Mouse (Mus musculus) gastrocnemius, postnatal 36 days (tissue): ENCODE results near the gene Cend1. TPM values are rescaled to one million over a fixed set of nuclear protein-coding genes. Genes with fewer than 3 reads are reported as not detected.
A peak's percentile ranks its signal among the peaks of the same experiment; 100 is the strongest.
"Not testable (repeated sequence)": the region's sequence is repeated elsewhere in the genome, so short reads cannot be mapped to it uniquely, and the experiment has no call there.

Experiments used
- DNase-seq, 2 experiments: peaks; one replicate each; pipeline ENCODE4 v3.0.0; 2022
- intact Hi-C: fragments of 180-260 bp; cut with DNase I; formaldehyde crosslinking; loops from one replicate; pipeline ENCODE4 v1.15.1; 2025
- total RNA-seq, 2 experiments: library from RNA; stranded (reverse); gene quantifications; 2 replicates each; pipeline ENCODE4 v1.2.3; 2021

Gene Cend1
- total RNA-seq, 2 experiments from 2014 or later = 0.20 to 0.39 TPM

DNA sequence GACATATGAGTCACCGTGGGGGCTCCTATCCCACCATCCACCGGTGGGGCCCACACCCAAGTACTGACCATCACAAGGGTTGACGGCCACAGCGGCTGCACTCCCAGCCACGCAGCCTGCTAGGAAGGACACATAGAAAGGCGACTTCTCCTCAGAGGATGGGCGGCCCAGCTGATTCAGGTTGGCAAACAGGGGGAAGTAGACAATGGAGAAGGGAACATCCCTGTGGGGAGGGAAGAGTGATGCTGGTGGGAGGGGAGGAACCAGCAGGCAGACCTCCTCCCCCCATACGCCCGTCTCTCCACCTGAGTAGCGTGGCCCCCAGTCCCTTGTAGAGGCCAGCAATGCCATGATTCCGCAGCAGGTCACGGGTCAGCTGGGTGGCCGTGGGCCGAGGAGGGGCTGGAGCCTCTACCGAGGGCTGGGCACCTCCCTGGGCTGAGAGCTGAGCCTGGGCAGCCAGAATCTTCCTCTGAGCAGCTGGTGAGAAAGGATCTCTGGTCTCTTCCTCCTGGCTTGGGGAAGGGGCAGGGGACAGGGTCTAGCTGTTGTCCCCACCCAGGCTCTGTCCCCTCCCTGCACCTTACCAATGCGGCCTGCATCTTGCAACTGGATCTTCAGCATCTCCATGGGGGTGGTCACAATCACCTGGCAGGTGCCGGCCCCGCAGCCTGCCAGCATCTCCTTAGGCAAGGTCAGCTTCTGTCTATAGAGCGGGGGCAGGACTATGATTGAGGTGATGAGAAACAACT lies 2.3 kb upstream of the Cend1 start:
- DNase-seq = no peak

GRCm38 (mm10) chr7:141430585-141431240 lies 1.4 kb upstream of the Cend1 start:
- intact Hi-C loops = no loop called here

More for the DNA sequence above, 2.3 kb upstream of the Cend1 start:
- intact Hi-C loops = no loop called here

DNA sequence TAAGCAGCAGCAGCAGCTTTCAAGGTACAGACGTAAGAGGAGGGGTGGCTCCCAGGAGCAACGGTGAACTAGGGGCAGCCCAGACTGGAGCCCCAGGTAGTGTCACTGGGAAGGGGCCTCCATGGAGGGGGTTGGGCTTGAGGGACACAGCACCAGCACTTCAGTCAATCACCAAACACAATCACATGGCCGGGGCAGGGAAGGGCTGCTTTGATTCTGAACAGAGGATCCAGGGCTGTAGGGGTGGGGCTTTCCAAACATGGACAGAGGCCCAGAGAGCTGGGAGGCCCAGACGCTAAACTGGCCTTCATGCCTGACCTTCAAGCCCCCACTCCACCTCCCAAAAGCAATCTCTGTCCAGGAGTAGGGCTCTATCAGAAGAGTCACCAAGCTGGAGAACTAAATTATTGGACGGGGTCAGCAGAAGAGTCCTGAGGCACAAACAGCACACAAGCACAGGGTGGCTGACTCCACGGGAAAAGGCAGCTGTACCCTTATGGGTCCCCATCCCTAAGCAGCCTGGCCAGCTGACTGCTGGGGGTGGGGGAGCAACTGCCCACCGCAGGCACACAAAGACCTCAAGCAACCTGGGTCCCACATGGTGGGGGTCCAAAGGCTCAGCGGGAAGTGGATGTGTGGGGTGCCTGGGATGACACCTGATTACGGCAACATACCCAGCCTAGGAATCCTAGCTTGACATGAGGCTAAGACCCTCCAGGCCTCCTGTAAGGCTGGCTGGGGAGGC lies 721 bp upstream of the Cend1 start:
- intact Hi-C loops = no loop called here
- no peak for DNase-seq

More at GRCm38 (mm10) chr7:141430585-141431240, 1.4 kb upstream of the Cend1 start:
- DNase-seq = no peak

DNA sequence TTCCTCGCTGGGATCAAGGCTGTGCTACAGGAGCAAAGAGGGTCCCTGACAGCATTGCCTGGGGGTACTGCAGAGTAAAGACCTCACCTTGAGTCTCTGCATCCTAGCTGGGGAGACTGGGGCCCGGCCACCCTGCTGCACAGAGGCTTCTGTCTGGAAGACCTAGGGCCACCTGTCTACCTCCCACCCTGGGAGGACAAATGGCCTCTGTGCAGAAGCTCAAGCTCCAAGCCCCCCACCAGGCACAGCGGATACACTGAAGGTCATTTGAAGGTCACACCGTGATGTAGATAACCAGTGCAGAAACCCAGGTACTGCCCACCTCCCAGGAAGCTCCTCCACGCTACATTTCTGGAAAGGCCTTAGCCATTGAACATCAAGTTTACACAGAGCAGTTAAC lies 590 bp downstream of the Cend1 start:
- DNase-seq = no peak
- intact Hi-C loops = no loop called here

- DNase-seq = no peak
- intact Hi-C loops = no loop called here
These were observed 2.2 kb downstream of the Cend1 start for GRCm38 (mm10) chr7:141426948-141427730.

GRCm38 (mm10) chr7:141423811-141424210 lies 5.5 kb downstream of the Cend1 start:
- no peak for DNase-seq
- intact Hi-C loops = no loop called here

GRCm38 (mm10) chr7:141420030-141420702 lies 9.1 kb downstream of the Cend1 start:
- no peak for DNase-seq
- intact Hi-C loops = no loop called here

DNA sequence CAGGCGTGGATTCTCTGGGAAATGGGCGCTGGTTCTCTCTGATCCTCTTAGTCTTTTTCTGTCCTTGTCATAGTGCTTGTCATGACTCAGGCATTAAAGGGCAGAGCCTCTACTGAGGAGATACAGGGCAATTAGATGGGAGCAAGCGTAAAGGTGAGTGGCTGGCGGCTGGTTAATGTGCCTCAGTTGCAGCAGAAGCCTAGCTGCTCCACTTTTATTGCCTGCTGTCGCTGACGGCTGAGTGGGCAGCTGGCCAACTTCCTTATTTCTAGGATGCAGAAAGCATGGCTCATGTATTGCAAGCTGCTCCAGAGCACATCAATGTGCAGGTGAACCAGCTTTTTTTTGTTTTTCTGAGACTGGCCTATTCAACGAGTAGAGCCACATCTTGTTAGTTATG lies 10.3 kb downstream of the Cend1 start:
- intact Hi-C loops = no loop called here
- peak in 1 of 2 experiments; percentile 7 for DNase-seq

- intact Hi-C loops = no loop called here
- no peak for DNase-seq
These were observed 11.3 kb downstream of the Cend1 start for GRCm38 (mm10) chr7:141417731-141418681.

- intact Hi-C loops = no loop called here
- no peak for DNase-seq
These were observed 13.0 kb downstream of the Cend1 start for GRCm38 (mm10) chr7:141416144-141416841.

DNA sequence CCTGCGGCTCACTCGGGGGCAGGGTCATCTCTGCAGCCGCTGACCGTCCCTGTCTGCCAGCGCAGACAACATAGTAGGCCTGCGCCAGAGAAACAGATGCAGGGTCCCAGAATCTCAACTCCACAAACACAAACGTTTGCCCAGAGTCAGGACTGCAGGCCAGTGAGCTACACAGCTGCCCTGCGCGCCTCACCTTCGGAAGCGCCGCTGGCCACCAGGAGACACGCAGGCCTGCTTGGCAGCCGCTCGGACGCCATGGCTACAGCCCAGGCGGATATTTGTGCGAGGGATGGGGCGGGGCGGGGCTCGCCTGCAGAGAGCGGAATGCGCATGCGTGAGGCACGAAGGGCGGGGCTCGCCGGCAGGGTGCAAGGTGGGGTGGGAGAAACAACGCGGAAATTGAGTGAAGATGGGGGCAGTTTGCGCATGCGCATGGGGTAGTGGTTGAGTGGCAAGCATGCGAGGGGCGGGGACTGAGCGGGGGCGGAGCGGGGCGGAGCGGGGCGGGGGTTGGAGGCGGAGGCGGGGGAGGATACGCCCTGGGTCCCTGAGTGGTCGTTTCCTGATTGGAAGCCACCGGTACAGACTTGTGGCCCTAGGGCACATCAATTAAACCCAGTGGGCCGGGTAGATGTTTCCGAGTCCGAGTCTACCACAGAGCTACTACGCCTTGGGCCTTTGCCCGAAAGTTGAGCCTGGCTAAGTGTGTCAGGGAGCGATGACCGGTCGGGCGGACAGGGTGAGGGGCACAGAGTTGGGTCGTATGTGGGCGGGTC lies 15.3 kb downstream of the Cend1 start, which contains the start of gene Gatd1:
Gene Gatd1, minus strand, starts transcription at position 328 of the 776 bp plus-strand sequence.
- intact Hi-C loops = no loop called here

DNA sequence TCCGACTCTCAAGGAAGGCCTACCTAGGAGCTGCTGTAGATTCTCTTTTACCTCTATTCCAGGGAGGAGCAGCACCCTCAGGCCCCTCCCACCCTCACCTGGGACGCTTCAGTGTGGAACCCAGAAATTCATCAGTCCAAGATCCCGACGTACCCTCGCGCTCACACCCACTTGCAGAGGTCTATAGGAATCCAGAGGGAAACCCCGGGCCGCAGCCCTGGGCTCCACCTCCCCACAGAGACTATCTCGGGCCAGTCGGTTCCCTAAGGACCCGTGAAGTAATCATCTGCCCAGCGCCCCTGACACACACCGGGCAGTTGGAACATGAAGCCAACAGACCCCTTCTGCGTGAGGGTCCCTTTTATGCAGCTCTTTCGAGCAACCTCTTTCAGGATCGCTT lies 16.0 kb downstream of the Cend1 start:
- DNase-seq = no peak
- intact Hi-C loops = no loop called here

More for the DNA sequence above, 15.3 kb downstream of the Cend1 start, which contains the start of gene Gatd1:
- peak; percentile 98 to 100 for DNase-seq

DNA sequence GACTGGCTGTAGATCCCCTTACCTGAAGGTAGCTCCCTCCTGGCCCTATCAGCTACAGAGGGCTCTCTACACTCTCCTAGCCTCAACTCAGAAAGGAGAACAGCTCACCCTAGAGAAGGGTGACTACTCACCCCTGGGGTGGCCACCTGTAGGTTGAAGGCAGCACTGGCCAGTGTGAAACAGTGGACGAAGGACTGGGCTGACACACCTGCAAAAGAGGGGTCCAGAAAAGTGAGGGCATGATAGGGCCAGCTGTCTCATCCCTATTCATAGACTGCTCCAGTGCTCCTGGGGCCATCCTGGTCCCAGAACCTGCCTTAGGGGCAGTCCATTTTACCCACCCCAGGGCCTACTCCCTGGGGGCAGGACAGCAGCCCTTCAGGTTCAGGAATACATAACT lies 17.6 kb downstream of the Cend1 start:
- intact Hi-C loops = no loop called here
- no peak for DNase-seq

DNA sequence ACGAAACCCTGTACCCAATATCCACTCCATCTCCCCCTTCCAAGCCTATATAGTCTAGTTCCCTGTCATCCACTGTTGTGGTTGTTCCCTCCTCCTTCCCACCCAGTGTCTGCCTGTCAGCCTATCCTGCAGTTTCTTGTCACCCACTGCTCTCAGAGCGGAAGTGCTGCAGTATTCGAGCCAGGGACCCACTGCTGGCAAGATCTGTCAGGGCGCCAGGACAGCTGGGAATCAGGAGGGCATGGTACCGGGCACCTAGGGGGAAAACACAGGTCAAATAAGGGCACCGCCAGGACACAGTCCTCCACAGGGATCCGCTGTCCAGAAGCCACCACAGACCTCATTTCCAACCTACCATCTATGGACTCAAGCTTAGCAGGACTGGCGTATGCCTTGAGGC lies 18.7 kb downstream of the Cend1 start:
- intact Hi-C loops = no loop called here
- DNase-seq = no peak

- intact Hi-C loops = loop anchor here (2.0 kb wide), 1 partner anchor 30 kb away; no protein-coding TSS in a partner anchor
- DNase-seq = peak; percentile 74 to 81
These were observed 20.5 kb downstream of the Cend1 start for GRCm38 (mm10) chr7:141408833-141409232.

GRCm38 (mm10) chr7:141407670-141408069 lies 21.6 kb downstream of the Cend1 start:
- DNase-seq = not testable (repeated sequence)
- intact Hi-C loops = loop anchor here (2.0 kb wide), 1 partner anchor 31 kb away; no protein-coding TSS in a partner anchor

DNA sequence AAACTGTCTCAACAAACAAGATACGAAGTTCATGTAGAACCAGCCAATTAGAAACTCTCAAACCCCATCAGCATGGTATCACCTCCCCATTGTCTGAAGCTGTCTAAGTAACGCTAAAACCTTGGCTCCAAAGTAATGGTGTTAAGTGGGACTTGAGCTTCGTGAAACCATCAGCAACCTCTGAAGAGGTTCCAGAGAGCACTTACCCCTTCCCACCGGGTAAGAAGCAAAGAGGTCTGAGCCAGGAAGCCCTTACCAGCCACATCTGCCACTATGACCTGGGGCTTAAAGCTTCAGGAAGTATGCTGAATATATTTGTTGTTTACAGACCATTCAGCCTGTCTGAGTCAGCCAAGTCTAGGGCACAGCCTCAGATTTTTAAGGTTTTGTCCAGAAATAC lies 23.8 kb downstream of the Cend1 start:
- intact Hi-C loops = no loop called here
- no peak for DNase-seq
